Mouse (Mus musculus) gastrocnemius, adult 8-10 months (tissue): ENCODE results near the gene G0s2. TPM values are rescaled to one million over a fixed set of nuclear protein-coding genes. Genes with fewer than 3 reads are reported as not detected.

Experiments
- total RNA-seq, 4 experiments: library from RNA; stranded (reverse); gene quantifications; 2 replicates each; pipeline ENCODE4 v1.2.4; 2022

G0s2 gene
- total RNA-seq, 4 experiments from 2014 or later: 14.5 to 30.2 (median 27.6) TPM

Other genes with a start within 250 kb of the G0s2 start
- under 1 TPM; 0.07 to 0.22 (median 0.11) TPM for gene Syt14, start 237.4 kb downstream of the G0s2 start, total RNA-seq
- gene Diexf, start 142.9 kb downstream of the G0s2 start, total RNA-seq: 10 to 100 TPM in 1 of 4 experiments, 1 to 10 TPM in 3; 6.6 to 10.2 (median 8.1) TPM
- gene Irf6, start 120.1 kb downstream of the G0s2 start, total RNA-seq: 1 to 10 TPM in 1 of 4 experiments, under 1 TPM in 3; 0.44 to 1.1 (median 0.63) TPM
- gene A130010J15Rik, start 105.2 kb downstream of the G0s2 start, total RNA-seq: 1 to 10 TPM; 2.6 to 4.8 (median 3.0) TPM
- 1 to 10 TPM in 1 of 4 experiments, under 1 TPM in 3; 0.48 to 2.0 (median 0.74) TPM for gene Traf3ip3, start 71.5 kb downstream of the G0s2 start, total RNA-seq
- 1 to 10 TPM; 2.1 to 5.0 (median 2.5) TPM for gene Lamb3, start 65.5 kb downstream of the G0s2 start, total RNA-seq
- gene Hsd11b1, start 9.1 kb downstream of the G0s2 start, total RNA-seq: 1 to 10 TPM; 3.6 to 7.9 (median 4.7) TPM
- under 1 TPM in 2 of 4 experiments, not detected in 2; 0.19 to 0.27 TPM for gene Camk1g, start 97.1 kb upstream of the G0s2 start, total RNA-seq